Mouse (Mus musculus) frontal cortex, adult 2 months (tissue): ENCODE results near the gene Fcnb. TPM values are rescaled to one million over a fixed set of nuclear protein-coding genes. Genes with fewer than 3 reads are reported as not detected.

Experiments used
- DNase-seq, 2 experiments: peaks; one replicate each; pipeline ENCODE4 v3.0.0; 2022; ENCODE audit warnings: low spot score in 1 of 2; ENCODE audit errors: extremely low spot score in 1 of 2
- polyA plus RNA-seq: library from polyadenylated mRNA; depleted of rRNA; stranded (reverse); fragments of >200 nt; gene quantifications from 2 replicates; pipeline ENCODE4 v1.2.3, GENCODE M21; 2012; rRNA removed

Fcnb gene
- 0.11 TPM in 1 of 2 replicates, not detected in the other for polyA plus RNA-seq

DNA sequence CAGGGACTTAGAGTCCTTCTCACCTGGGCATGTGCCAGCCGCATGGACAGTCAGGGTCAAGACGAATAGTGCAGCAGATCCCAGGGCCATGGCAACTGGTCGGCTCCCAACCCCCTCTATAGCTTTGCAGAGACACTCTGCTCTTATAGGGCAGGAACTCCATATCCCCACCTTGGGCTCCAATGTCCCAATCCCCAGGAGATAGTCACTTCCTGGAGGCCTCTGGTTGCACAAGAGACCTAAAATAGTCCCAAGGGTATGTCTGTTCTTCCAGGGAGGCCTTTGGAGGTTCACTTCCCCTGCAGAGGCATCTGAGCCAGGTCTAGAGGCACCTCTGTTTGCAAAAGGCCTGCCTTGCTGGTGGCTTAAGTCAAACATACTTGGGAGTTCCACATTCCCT lies at the start of gene Fcnb:
Fcnb (minus strand) TSS at position 118 of the 400 bp plus-strand sequence.
- no peak for DNase-seq

DNA sequence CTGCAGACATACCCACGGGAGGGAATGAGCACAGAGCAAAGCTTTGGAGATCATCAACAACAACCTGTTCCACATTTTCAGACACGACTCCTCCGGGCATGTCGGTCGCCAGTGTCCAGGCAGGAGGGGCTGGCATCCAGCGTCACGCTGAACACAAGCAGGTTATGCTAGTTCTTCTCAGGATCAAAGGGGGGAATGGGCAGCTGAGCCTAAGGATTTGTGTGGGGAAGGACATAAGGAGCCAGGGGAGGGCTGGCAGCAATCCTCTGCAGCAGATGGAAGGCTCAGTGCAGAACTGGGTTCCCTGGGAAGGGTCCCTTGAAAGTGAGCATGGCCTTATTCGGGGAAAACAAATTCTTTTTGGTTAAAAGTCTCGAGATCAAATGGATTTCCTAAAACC lies 49.1 kb upstream of the Fcnb start:
- no peak for DNase-seq

DNA sequence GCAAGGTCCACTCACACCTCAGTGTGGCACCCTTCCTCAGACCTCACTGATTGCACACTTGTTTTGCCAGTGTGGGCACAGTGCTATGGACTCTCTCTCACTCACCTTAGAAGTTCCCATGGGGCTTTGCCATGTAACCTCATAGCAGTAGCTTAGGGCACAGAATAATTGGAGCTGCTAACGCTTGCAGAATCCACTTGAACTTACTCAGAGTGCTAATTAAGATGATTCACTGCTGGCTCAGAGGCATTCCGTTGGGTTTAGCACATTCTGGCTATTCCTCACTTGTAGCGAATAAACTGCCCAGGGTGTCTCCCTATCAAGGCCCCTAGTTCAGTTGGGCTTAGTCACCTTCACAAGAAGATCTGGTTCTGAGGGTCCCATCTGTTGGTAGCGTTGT lies 47.4 kb upstream of the Fcnb start:
- peak in 1 of 2 experiments; percentile 42 for DNase-seq

DNA sequence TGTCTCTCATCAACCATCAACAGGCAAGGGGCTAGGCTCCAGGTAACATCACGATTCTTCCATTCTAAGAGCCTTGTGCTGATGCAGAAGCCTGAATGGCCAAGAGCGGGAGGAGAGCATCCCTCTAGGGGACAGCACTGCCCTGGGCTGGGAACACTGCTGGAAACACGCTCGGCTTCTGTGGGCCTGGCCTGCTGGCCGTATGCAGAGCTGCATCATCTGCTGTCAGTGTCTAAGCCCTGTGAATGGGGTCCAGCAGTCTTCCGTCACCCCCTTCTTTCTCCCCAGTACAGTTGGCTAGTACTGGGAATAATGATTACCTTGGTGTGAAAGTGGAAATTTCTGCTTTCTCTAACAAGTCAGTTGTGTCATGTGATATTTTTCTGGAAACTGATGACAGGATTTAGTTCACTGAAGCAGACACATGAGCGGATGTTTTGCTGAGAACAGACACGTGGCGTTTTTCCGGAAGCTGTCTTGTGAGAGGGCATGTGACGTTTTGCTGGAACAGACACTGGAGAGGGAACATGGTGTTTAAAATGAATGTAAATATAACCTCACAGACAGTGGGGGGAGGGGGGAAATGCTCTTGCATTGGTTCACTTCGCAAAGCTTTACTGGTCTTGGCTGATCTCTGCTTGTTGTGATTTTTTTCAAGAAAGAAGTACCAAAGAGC lies 42.2 kb upstream of the Fcnb start:
- DNase-seq: peak in 1 of 2 experiments; percentile 25

DNA sequence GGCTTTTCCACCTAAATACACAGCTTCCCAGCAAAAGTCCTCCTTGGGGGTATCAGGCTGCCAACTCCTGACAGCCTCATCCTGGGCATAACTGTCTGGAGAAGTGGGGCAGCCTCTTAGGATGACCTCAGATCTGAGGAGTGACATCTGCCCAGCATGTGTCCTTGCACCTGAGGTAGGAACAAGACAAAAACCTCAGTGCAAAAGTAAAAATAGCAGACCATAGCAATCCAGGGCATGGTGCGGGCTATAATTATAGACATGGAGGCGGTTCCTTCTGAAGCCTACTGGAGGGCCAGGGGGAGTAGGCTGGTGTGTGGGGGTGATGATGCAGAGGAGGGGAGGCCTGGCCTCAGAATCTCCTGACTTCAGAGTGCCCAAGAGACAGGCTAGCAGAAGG lies 39.2 kb upstream of the Fcnb start:
- peak in 1 of 2 experiments; percentile 40 for DNase-seq

DNA sequence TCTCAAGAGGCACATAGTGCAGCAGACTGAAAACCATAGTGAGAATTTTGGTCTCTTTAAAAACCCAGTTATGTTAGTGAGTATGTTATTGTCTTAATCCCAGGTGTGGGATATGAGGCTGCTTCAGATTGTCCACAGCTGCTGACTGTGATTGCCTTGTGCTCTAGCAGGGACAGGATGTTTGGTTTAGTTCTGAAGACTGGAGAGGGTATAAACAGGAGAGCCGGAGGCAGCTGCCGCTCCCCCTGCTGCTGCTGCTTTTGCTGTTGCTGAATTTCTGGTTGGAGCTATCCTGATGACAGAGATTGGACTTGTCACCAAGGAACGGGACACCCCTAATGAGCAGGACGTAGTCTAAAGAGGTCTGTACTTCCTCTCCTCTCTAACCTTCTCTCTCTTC lies 36.6 kb upstream of the Fcnb start:
- no peak for DNase-seq

DNA sequence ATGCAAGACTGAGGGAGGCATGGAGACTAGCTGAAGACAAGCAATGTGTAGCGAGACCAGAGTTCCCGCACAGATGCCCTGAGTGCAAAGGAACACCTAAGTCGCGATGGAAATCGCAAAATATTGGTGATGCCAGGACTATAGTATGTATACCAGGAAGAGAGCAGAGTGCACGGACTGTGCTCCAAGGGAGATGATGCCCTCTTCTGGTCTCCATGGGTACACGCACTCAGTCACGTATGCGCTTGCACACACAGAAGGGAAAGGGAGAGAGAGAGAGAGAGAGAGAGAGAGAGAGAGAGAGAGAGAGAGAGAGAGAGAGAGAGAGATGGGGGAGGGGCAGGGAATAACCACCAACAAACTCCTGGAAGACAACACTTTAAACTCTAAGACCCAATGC lies 35.7 kb upstream of the Fcnb start:
- no peak for DNase-seq

DNA sequence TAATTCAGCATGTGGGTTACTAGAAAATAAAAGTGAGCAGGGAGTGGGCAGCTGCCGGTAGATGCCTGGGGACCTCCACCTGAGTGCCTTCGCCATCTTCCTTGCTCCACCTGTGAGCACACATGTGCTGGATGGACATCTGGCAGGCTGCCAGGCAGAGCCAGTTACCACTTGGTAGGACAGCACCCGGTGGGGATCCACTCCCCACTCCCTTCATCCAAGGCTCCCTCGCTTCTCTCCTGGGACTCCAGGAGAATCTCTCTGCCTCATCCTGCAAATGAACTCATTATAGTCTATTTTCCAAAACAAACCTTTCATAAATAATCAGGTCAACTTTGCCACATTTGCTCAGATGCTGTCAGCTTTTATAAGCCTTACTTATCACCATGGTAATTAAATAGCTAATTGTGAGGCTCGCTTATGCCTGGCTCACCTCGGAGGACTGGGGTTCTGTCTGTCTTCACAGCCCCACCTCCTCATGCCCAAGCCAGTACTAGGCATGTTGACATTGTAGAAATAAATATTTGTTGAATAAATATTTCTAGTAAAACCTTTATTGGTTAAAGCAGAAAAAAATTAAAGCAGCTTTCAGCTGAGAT lies 33.9 kb upstream of the Fcnb start:
- DNase-seq: no peak

DNA sequence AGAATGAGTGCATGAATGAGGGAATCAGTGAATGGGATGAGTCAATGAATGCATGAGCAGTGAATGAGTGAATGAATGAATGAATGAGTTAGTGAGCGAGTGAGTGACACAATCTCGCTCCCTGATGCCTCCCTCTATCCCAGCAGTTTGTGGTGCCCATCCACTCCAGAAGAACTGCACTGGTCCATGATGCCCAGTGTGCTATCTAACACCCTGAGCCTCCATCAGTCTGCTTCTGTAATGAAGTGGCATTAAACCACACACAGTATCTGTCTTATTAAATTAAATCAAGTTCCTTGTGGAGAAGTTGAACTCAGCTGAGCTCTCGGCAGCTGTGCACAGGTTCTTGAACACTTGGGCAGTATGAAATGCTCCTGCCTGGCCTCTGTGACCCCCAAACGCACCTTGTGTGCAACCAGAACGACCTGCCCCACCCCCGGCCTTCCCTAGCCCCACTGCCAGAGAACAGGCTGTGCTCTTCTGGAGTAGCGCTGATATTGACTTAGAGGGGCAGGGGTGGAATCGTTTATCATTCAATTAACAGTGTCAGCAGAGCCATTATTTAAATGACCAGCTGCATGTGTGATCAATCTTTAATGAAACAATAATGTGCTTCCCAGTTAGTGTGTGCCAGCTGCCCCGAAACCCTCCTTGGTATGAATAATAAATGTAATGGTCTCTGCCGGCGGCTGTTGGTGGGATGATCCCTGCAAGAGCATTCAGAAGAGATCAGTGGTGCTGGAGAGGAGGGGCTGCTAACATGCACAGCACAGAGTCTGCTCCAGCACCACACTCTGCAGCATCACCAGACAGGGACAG lies 33.0 kb upstream of the Fcnb start:
- DNase-seq: no peak

DNA sequence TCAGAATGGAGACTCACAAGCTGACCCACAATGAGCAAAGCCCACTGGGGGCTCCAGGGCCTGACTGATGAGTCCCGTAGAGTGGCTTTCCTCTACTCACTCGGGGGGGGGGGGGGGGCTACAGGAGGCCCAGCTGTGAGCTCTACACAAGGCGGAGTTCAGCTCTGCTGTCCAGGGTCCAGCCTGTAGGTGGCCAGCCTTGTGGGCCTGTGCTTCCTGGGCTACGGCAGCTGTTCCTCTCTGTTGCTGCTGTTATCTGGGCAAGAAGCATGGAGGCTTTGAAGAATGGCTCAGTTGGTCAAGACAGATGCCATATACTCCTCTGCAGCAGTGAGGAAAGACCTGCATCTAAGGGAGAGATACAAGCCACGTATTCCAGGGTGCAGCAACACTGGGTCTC lies 24.1 kb upstream of the Fcnb start:
- DNase-seq: no peak

DNA sequence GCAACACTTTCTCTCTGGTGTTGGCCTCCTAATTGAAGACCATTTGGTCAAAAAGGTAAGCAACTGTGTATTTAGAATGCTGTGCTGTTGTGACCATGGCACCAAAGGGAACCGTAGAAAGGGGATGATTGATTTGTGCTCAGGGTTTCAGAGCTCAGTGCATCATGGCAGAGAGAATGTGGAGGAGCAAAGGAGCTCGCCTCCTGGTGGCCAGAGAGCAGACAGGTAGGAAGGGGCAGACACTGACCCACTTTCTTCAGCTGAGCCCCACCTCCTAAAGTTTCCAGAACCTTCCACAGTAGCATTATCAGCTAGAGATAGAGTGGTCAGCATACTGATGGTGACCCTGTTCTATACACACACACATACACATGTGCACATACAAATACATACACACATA lies 21.3 kb upstream of the Fcnb start:
- no peak for DNase-seq

DNA sequence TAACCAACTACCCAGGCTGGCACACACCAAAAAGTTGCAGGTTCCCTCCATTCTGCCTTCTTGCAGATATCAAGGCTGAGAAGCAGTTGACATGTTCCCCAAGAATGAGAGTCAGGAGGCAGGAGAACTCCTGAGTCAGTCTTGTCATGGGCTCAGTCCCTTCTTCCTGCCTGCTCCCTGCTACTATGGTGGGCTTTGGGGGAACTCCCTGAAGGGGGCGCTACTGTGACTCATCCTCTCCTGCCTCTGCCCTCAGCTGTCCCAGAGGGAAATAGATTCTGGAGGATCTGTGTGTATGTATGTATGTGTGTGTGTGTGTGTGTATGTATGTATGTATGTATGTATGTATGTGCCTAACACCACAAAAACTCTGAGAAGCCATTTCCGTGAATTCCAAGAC lies 19.0 kb upstream of the Fcnb start:
- no peak for DNase-seq

DNA sequence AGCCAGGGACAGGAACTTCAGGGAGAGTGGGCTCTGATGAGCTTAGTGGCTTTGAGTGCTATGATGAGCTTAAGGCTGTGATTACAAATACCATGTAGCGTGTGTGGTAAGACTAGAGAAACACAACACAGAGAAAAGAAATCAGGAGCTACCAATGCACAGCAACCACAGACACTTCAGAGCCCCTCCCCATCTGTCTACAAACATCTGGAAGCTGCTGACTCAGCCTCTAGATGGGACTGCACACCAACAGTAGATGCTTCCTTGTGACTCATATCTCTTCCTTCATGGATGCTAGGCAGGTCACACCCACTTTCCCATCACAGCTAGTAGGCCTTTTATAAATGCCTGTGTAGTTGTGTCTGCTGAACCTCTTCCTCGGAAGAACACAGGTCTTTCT lies 17.2 kb upstream of the Fcnb start:
- DNase-seq: no peak

DNA sequence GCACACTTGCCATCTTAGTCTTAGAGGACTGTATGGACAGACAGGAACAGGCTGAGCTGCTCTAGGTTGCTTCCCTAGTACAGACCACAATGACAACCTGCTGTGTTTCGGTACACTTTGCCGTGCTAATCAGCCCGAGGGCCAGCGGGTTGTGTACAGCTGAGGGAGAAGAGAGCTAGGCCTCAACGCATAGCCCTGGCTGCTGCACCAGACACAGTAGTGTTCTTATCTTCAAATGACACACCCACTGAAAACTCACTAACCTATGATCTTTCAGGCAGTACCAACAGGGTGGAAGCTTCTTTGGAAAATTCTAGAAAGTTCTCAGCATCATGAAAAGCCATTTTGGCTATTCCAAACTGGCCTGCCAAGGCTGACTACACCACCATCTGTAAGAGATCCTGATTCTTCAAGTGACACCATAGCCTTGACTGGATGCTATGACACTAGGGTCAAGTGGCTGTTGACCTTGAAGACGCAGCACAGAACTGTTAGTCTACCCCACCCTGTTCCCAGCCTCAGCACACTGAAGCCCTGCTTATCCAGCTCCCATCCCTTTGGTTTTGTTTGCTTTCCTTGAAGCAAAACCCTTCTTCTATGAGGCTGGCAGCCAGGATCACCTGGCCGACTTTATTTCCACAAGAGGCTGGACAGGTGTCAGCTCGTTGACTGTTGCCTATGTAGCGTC lies 16.3 kb upstream of the Fcnb start:
- DNase-seq: no peak

DNA sequence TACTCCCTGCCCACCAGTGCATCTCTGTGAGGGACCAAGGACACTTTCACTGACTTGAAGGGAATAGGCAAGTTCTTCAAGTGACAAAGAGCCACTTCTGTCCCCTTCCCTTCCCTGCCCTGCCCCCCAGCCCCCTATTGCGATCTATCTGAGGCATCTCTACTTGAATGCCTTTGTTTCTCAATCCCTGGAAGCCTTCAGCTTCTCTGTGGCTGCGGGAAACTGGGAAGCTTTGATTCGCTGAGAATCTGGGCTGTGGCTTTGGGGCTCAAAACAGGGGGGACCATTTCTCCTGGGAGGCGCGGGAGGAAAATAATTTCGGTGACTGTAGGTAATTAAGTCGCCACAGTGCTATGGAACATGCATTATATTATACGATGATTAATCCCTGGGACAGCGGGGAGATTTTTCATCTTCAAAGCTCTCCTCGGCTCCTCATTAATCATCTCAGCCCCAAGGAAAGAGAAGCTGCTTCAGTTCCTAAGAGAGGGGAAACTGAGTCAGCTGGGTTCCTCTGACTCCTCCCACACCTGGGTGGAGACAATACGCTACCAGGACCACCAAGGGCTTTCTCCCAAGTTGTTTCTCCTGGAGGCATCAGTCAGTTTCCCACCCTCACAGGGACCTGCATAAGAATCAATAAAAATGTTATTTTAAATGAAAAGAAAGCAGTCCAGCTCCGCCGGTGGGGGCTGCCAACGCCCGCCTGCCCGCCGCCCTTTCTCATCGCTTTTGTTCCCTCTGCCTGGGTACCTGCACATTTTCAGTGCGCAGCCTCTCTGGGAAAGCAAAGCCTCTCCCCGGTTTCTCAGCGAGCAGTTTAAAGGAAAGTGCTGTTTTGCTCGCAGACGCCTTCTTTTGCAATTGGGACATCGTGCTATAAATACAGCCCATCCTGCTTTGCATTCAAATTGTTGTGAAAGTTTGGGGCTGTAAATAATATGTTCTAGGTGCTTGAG lies 14.1 kb upstream of the Fcnb start:
- DNase-seq: peak; percentile 57 to 74

DNA sequence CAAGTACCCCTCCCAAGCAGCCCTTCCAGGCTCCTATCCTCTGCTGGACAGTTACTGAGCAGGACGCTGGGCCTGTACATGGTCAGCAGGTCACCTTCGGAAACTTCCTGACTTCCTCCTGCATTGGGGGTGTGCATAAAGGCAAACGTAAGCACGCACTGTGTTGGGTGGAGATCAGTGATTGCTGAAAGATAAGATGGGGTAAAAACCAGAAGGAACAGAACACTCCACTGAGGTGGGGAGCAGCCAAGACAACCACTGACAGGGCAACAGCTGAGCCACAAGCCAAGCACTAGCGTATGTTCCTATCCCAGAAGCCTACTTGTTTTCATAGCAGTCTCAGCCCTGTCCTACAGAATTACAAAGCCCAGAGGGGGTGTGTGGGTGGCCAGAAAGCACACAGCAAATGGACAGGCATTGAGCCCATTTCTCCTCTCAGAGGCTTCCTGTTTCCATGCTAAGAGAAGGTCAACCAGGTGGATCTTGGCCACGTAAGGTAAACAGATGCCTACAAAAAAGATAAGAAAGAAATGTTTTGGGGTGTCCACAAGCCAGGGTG lies 12.1 kb upstream of the Fcnb start:
- no peak for DNase-seq

DNA sequence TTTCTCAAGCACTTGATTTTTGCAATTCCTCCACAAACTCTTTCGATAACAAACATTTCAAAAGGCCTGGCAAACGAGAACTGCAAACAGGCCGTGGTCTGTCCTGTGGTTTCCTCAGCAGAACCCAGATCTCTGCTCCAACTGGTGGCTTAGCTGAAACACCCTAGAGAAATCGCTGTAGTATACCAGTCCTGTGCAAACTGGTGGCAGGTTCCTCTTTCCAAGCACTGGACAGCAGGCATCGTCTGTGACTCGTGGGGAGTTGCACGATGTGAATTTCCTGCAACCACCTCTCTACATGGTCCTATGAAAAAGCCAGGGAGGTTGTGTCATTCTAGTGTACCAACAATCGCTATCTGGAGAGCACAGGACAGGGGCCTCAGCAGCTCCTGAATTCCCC lies 7.4 kb upstream of the Fcnb start:
- no peak for DNase-seq

DNA sequence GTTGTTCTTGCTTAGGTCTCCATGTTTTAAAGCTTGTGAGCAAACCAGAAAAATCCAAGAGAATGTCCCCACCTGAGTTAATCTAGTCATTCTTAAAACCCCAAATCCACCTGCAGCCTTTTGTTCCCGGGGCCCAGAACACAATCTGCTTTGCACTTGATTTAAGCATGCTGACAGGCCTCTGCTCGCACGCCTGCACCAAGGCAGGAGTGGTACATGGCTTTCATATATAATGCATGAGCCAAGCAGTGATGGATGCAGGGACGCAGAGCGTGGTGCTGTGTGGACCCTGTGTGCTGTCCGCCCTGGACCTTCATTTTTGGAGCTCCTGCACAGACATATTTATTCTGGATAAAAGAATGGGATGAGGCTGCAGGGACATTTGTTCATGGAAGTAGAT lies 6.4 kb upstream of the Fcnb start:
- DNase-seq: no peak

DNA sequence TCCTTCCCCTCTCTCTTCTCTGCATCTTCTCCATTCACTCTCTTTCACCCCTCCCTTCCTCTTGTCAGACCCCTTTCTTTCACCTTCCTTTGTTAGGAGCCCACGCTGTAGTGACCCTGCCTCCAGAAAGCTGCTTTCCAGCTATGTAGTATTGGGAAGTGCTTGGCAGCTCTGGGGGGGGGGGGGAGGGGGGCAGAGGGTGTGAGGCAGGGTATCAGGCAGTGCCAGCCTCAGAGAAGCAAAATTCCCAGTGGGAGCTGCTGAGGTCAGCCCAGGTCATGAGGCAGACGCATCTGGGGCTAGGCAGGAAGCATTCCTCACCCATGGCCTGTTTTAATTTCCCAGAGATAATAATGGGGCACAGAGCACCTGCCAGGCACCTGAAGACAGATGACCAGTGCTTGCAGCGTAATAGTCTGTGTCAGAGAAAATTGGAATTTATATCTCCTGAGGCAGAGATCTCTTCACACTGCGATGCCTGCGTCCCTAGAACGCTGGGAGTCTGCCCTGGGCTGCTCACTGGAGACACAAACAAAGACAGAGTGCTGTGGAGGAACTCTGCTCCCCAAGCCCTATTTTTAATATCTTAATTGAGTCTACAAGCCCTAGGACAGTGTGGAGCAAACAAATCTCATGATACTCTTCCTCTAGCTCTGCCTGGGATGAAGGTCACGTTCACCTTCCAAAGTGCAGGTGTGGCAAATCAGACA lies 5.8 kb upstream of the Fcnb start:
- DNase-seq: no peak
